Mouse (Mus musculus) neural tube, embryonic 14.5 days (tissue): ENCODE data around the gene Olfr994. TPM values are rescaled to one million over a fixed set of nuclear protein-coding genes. Genes with fewer than 3 reads are reported as not detected.

Source experiments
- ATAC-seq: fragments of 200-750 bp; cut with Nextera tagmentation; 2 replicates; pipeline ENCODE4 v1.8.0; 2017; ENCODE audit warnings: low read depth, mild to moderate bottlenecking, moderate TSS enrichment, moderate library complexity
- H3K27ac ChIP-seq: fragments of 300-500 bp; sonication (generic); 2 replicates; pipeline ENCODE4 v1.5.1; 2014; ENCODE audit warnings: low read depth, mild to moderate bottlenecking, control low read depth, low read length, moderate library complexity, mixed read lengths
- H3K27me3 ChIP-seq: fragments of 300-500 bp; sonication (generic); 2 replicates; pipeline ENCODE4 v1.6.1; 2014; ENCODE audit warnings: low read length; ENCODE audit not compliant: control insufficient read depth, insufficient read depth
- H3K36me3 ChIP-seq: fragments of 300-500 bp; sonication (generic); 2 replicates; pipeline ENCODE4 v1.6.1; 2014; ENCODE audit warnings: low read length, mixed read lengths; ENCODE audit not compliant: control insufficient read depth, insufficient read depth
- H3K4me1 ChIP-seq: fragments of 300-500 bp; sonication (generic); 2 replicates; pipeline ENCODE4 v1.6.1; 2014; ENCODE audit warnings: low read length; ENCODE audit not compliant: control insufficient read depth, insufficient read depth
- H3K4me2 ChIP-seq: fragments of 300-500 bp; sonication (generic); 2 replicates; pipeline ENCODE4 v1.6.1; 2014; ENCODE audit warnings: mild to moderate bottlenecking, low read depth, low read length, control low read depth
- H3K4me3 ChIP-seq: fragments of 300-500 bp; sonication (generic); 2 replicates; pipeline ENCODE4 v1.5.1; 2014; ENCODE audit warnings: low read depth, low read length, control low read depth, mixed read lengths
- H3K9ac ChIP-seq: fragments of 300-500 bp; sonication (generic); replicated peaks from 2 replicates; pipeline ENCODE4 v1.6.1; 2014; ENCODE audit warnings: low read depth, mild to moderate bottlenecking, control low read depth, low read length, mixed read lengths
- H3K9me3 ChIP-seq: fragments of 300-500 bp; sonication (generic); 2 replicates; pipeline ENCODE4 v1.6.1; 2016; ENCODE audit warnings: low read length; ENCODE audit not compliant: control insufficient read depth
- WGBS: fragments of 180-500 bp; shearing (Covaris S2); extraction: QIAGEN DNeasy Blood & Tissue Kit; methylation state at CpG from one replicate; pipeline ENCODE4 v1.1.7; 2014; 5-methylcytosine and 5-hydroxymethylcytosine counted together
- polyA plus RNA-seq: library from polyadenylated mRNA; unstranded; fragments of >200 nt; fragmentation: Nextera tagmentation; extraction: Ambion mirVana; gene quantifications from 2 replicates; pipeline ENCODE4 v1.2.1, GENCODE M21; 2014

Olfr994 gene
- polyA plus RNA-seq: not detected in 2 replicates

DNA sequence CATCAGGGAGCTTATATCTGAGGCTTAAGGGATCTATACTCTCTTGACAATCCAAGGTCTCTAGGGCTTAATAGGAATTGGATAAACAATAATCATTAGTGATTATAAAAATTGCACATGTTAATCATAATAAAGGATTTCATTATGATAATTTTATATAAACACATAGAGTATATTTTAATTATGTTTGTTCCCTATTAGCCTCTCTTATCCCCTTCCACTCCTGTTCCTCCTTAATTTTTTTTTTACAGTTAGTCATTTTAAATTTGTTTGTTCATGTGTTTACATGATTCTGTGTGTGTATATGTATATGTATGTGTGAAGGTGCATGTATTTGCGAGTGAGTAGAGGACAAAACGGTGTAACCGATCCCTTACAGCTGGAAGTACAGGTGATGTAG, at the start of gene Olfr994:
TSS of gene Olfr994 (minus strand) at position 101 of the 400 bp plus-strand sequence.
- Histone ChIP-seq H3K9ac (no peak within 1 kb of the TSS), H3K36me3 (no peaks in the 10 kb centered on the region), H3K27ac (no peak within 1 kb of the TSS), H3K4me3 (no peak within 1 kb of the TSS), H3K4me2 (no peak within 1 kb of the TSS), H3K27me3 (no peaks in the 10 kb centered on the region), H3K9me3 (no peaks in the 10 kb centered on the region), H3K4me1 (no peaks in the 10 kb centered on the region)
- no peak for ATAC-seq
- 89% methylated on average over 3 of the region's 3 CpGs for WGBS

DNA sequence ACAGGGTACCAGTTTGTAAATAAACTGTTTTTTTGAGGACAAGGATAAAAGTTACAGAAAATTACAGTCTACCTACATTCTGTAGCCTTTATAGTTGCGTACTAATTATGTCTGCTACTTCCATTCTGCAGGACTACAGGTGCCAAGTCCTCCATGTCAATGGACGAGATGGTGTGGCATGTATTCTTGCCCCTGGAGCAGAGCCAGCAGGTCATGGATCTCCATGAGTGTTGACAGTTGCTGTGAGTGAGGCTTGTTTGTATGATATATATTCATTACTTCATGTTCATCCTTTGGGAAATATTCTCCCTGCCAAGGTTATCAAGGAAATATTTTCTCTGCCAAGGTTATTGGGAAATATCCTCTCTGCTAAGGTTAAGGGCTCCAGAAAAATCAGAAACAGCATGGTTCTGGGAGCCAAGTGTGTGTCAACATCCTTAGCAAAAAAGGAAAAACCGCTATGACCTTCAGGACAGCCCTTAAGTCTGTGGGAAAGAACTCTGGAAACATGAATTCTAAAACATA, 30.6 kb upstream of the Olfr994 start:
- Histone ChIP-seq H3K27ac (no peak overlapping the region), H3K4me1 (no peaks in the 10 kb centered on the region), H3K4me2 (no peak overlapping the region), H3K4me3 (no peak overlapping the region), H3K36me3 (no peaks in the 10 kb centered on the region), H3K9ac (no peak overlapping the region), H3K9me3 (no peaks in the 10 kb centered on the region), H3K27me3 (no peaks in the 10 kb centered on the region)
- 85% methylated on average over 3 of the region's 3 CpGs for WGBS
- ATAC-seq: no peak

DNA sequence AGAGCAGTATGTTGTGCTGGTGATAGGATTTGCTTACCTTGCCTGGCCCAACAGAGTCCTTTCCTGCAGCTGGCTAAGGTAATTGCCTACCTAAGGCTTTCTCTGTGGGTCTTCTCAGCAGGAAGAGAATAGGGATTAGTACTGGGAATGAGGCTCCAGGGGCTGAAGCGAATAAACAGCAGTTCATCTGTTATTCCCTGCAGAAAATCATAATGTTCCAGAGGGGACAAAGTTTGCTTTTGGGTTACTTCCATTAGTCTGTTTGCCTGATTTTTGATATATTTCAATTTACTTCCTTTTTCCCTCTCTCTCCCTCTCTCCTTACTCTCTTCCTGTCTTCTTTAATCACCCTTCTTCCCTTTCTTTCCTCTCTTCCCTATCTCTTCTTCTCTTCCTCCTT, 7.3 kb upstream of the Olfr994 start, which contains the start of gene Olfr995:
TSS of gene Olfr995 (minus strand) at position 101 of the 400 bp plus-strand sequence.
- Histone ChIP-seq H3K9me3 (no peaks in the 10 kb centered on the region), H3K27me3 (no peaks in the 10 kb centered on the region), H3K27ac (no peak within 1 kb of the TSS), H3K36me3 (no peaks in the 10 kb centered on the region), H3K4me1 (no peaks in the 10 kb centered on the region), H3K9ac (no peak within 1 kb of the TSS), H3K4me3 (no peak within 1 kb of the TSS), H3K4me2 (no peak within 1 kb of the TSS)
- ATAC-seq: no peak
- 38% methylated on average over 1 of the region's 1 CpGs for WGBS

DNA sequence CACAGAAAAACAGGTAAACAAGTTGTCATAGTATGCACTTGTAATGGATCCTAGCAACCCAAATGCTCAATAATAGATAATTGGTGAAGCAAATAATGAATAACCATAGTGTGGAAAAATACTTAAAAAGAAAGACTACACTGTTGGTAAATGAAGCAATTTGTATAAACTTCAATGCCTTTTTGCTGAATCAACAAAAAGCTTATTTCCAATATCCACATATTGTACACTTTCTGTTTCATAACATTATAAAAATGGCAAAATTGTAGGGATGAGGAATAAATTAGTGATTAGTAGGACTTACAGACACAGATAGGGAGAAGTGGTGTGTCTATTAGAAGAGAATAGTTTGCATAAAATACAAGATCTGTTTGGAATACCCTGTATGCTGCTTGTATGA, 6.3 kb upstream of the Olfr994 start:
- Histone ChIP-seq H3K9ac (no peak overlapping the region), H3K4me3 (no peak overlapping the region), H3K9me3 (no peaks in the 10 kb centered on the region), H3K4me1 (no peaks in the 10 kb centered on the region), H3K27ac (no peak overlapping the region), H3K4me2 (no peak overlapping the region), H3K27me3 (no peaks in the 10 kb centered on the region), H3K36me3 (no peaks in the 10 kb centered on the region)
- ATAC-seq: no peak

DNA sequence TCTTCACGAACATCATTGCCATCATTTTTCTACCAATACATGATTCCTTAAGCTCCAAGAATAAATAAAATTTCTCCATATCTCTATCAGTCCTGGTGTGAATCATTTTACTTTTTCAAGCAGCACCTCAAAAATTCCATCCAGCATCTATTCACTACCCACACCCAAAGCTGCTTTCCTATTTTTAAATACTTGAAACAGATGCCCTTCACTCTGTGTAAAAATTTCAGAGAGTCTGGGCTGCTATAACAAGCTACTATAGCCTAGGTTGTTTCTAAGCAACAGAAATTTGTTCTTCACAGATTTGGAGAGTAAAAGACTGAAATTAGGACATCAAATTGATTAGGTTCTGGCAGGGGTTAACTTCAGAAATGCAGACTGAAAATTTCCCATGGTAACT, 10.4 kb downstream of the Olfr994 start:
- H3K4me2 ChIP-seq: no peak overlapping the region
- no peak for ATAC-seq
- no peak overlapping the region for H3K27ac ChIP-seq
- 85% methylated on average over 1 of the region's 1 CpGs for WGBS
- no peak overlapping the region for H3K4me3 ChIP-seq
- no peaks in the 10 kb centered on the region for H3K9me3 ChIP-seq
- no peak overlapping the region for H3K9ac ChIP-seq
- H3K36me3 ChIP-seq: no peaks in the 10 kb centered on the region
- H3K4me1 ChIP-seq: no peaks in the 10 kb centered on the region
- H3K27me3 ChIP-seq: no peaks in the 10 kb centered on the region

DNA sequence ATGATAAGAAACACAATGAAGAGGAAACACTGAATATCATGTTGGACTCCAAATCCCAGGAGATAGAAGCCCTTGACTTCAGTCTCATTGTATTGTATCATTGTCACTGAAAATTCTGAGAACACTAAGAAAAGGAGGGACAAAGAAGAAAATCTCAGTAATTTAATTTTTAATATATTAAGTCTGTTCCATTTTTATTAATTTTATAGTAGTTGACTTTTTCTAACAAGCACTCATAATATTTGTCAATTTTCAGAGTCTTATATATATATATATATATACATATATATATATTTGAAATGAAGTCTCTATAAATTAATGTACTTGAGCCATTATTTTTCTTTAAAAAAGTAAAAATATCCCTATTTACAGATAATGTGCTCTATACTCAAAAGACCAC, 21.5 kb downstream of the Olfr994 start, which contains the start of gene Olfr993:
TSS of gene Olfr993 (minus strand) at position 101 of the 400 bp plus-strand sequence.
- Histone ChIP-seq H3K27me3 (no peaks in the 10 kb centered on the region), H3K27ac (no peak within 1 kb of the TSS), H3K9ac (no peak within 1 kb of the TSS), H3K9me3 (no peaks in the 10 kb centered on the region), H3K4me3 (no peak within 1 kb of the TSS), H3K4me2 (no peak within 1 kb of the TSS), H3K4me1 (no peaks in the 10 kb centered on the region), H3K36me3 (no peaks in the 10 kb centered on the region)
- ATAC-seq: no peak

DNA sequence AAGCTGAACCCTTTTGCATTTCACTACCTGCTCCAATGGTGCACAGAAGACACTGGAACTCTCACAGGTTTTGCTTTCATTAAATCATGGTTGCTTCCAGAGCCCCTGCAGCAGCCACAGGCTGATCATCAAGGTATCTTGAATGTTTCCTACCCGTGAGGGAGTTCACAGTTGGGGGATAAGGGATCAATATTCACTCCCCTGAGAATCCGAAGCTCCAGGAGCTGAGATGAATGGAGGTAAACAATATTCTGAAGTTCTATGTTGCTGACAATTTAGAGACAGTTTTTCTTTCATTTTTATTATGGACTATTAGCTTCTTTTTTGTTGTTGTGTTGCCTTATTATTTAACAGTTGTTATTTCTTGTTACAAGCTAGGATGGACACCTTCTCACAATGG, 26.9 kb downstream of the Olfr994 start, which contains the start of gene Olfr992:
TSS of gene Olfr992 (minus strand) at position 101 of the 400 bp plus-strand sequence.
- H3K27ac ChIP-seq: no peak within 1 kb of the TSS

More for the DNA sequence above, 26.9 kb downstream of the Olfr994 start, which contains the start of gene Olfr992:
- no peaks in the 10 kb centered on the region for H3K4me1 ChIP-seq
- WGBS: 68% methylated on average over 2 of the region's 2 CpGs
- no peaks in the 10 kb centered on the region for H3K9me3 ChIP-seq
- no peak within 1 kb of the TSS for H3K9ac ChIP-seq
- no peaks in the 10 kb centered on the region for H3K27me3 ChIP-seq
- H3K4me3 ChIP-seq: no peak within 1 kb of the TSS
- no peak for ATAC-seq
- H3K4me2 ChIP-seq: no peak within 1 kb of the TSS
- no peaks in the 10 kb centered on the region for H3K36me3 ChIP-seq

Other genes starting within 250 kb of the Olfr994 start
- 7.1 and 11.2 TPM in 2 replicates for gene Lrrc55, start 239.3 kb downstream of the Olfr994 start, polyA plus RNA-seq
- gene Olfr987, start 97.1 kb downstream of the Olfr994 start, polyA plus RNA-seq: not detected in 2 replicates
- not detected in 2 replicates for gene Olfr988, start 73.2 kb downstream of the Olfr994 start, polyA plus RNA-seq
- gene Olfr992, start 27.0 kb downstream of the Olfr994 start, polyA plus RNA-seq: not detected in 2 replicates
- not detected in 2 replicates for gene Olfr993, start 21.6 kb downstream of the Olfr994 start, polyA plus RNA-seq
- gene Olfr995, start 7.2 kb upstream of the Olfr994 start, polyA plus RNA-seq: not detected in 2 replicates
- 0.12 and 0.35 TPM in 2 replicates for gene 4833423E24Rik, start 82.6 kb upstream of the Olfr994 start, polyA plus RNA-seq
- not detected in 2 replicates for gene Olfr996, start 142.8 kb upstream of the Olfr994 start, polyA plus RNA-seq
- not detected in 2 replicates for gene Olfr998, start 152.5 kb upstream of the Olfr994 start, polyA plus RNA-seq
- not detected in 2 replicates for gene Olfr1000, start 175.5 kb upstream of the Olfr994 start, polyA plus RNA-seq
- gene Olfr1002, start 214.3 kb upstream of the Olfr994 start, polyA plus RNA-seq: not detected in 2 replicates
- not detected in 2 replicates for gene Olfr154, start 228.0 kb upstream of the Olfr994 start, polyA plus RNA-seq
- not detected in 2 replicates for gene Olfr1006, start 242.3 kb upstream of the Olfr994 start, polyA plus RNA-seq